Mouse (Mus musculus) lung, postnatal 10 days (tissue): Measurements from ENCODE around the gene Fmr1nb.
A peak's percentile ranks its signal among the peaks of the same experiment; 100 is the strongest.
"Not testable (repeated sequence)": the region's sequence is repeated elsewhere in the genome, so short reads cannot be mapped to it uniquely, and the experiment has no call there.

Experiments
- DNase-seq: peaks from one replicate; pipeline ENCODE4 v3.0.0; 2021

Gene Fmr1nb

GRCm38 (mm10) chrX:68761606-68762005 lies at the start of gene Fmr1nb:
Fmr1nb (plus strand) TSS chrX:68761839.
- no peak for DNase-seq

- DNase-seq: no peak
Measured at GRCm38 (mm10) chrX:68736902-68737301, 24.7 kb upstream of the Fmr1nb start.

- DNase-seq: no peak
Measured at GRCm38 (mm10) chrX:68740088-68740487, 21.6 kb upstream of the Fmr1nb start.

DNA sequence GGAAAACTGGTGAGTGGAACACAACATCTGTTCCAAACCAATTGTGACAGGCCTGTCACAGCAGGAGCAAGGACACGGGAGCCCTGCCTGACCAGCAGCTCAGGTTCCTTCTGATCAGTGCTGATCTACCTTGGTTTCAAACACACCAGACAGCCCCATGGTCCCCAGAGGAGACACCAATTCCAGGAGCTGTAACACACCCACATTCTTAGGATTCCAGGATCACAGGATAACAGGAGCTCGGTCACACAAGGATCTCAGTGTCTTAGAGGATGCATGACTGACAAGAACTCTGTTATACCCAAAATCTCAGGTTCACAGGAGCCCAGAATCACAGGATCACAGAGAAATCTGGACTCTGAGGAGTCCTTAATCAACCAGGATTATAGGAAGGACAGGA lies 58.8 kb downstream of the Fmr1nb start:
- DNase-seq: not testable (repeated sequence)

- peak; percentile 2 for DNase-seq
Measured at GRCm38 (mm10) chrX:68821059-68821458, 59.4 kb downstream of the Fmr1nb start, which contains the start of gene Gm14698. Gm14698 (plus strand) TSS chrX:68821093.

DNA sequence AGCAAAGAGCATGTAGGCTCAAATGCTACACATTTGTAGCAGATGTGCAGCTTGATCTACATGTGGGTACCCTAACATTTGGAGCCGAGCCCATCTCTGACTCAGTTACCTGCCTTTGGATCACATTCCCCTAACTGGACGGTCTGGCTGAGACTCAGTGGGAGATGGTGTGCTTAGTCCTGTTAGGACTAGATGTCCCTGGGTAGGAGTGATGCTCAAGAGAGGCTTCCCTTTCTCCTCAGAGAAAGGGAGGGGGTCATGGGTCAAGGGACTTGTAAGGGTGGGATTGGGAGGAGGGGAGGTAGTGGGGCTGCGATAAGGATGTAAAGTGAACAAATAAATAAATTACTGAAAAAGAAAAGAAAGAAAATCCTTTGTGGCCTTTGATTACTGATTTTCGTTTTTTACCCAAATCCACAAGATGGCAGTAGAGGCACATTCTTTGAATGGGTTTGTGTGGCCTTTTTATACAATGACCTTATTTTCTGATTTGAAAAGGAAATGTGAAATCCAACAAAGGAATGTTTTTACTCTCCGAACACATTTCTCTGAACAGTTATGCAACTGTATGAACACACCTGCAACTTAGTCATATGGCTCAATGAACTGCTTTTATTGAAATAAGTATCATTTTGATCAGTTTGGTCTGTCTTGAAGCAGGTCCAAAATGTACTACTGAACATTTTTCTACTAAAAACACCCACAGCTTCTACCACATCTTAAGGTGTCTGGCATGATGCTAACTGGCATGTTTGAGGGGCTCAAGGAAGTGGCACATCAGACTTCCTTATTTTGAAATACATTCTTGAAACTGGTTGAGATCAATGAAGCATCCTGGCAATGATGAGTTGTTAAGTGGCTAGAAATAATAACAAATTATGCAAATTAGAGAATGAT lies 78.2 kb downstream of the Fmr1nb start:
- peak; percentile 4 for DNase-seq
